Mouse (Mus musculus) MEL (cell line): Measurements from ENCODE around the gene Col7a1.

ENCODE experiments used
- CHD1 ChIP-seq: IDR thresholded peaks from 2 replicates; pipeline ENCODE4 v1.6.1; 2012; ENCODE audit warnings: low read depth, mild to moderate bottlenecking, inconsistent platforms, low read length, improper control_type of control experiment
- CTCF ChIP-seq, 3 experiments: IDR thresholded peaks in 2 of 3; conservative IDR thresholded peaks in 1 of 3; 2 replicates each; pipeline ENCODE4 v1.5.1; 2011 to 2012; ENCODE audit warnings: low read length in 3 of 3, low read depth in 2 of 3, mild to moderate bottlenecking in 2 of 3, improper control_type of control experiment in 1 of 3, inconsistent platforms in 1 of 3, mixed read lengths in 1 of 3, moderate library complexity in 1 of 3; ENCODE audit not compliant: control insufficient read depth in 1 of 3, insufficient read depth in 1 of 3, poor library complexity in 1 of 3, severe bottlenecking in 1 of 3
- EP300 ChIP-seq, 2 experiments: IDR thresholded peaks; 2 replicates each; pipeline ENCODE4 v1.6.1; 2011; ENCODE audit warnings: improper control_type of control experiment in 2 of 2, low read length in 2 of 2, low read depth in 1 of 2, mild to moderate bottlenecking in 1 of 2
- JUND ChIP-seq: IDR thresholded peaks from 2 replicates; pipeline ENCODE4 v1.6.1; 2011; ENCODE audit warnings: low read depth, mild to moderate bottlenecking, improper control_type of control experiment, low read length
- MEF2A ChIP-seq: IDR thresholded peaks from 2 replicates; pipeline ENCODE4 v1.6.1; 2014; ENCODE audit warnings: low read depth, mild to moderate bottlenecking, inconsistent platforms, low read length, improper control_type of control experiment; ENCODE audit not compliant: poor library complexity, insufficient replicate concordance, severe bottlenecking; ENCODE audit errors: extremely low read depth
- POLR2A ChIP-seq, 2 experiments: IDR thresholded peaks; 2 replicates each; pipeline ENCODE4 v1.6.1; 2011 to 2012; ENCODE audit warnings: low read length in 2 of 2, mild to moderate bottlenecking in 2 of 2, control low read depth in 1 of 2, improper control_type of control experiment in 1 of 2, low read depth in 1 of 2, moderate library complexity in 1 of 2; ENCODE audit not compliant: control insufficient read depth in 1 of 2, insufficient read depth in 1 of 2, poor library complexity in 1 of 2
- ZMIZ1 ChIP-seq: IDR thresholded peaks from 2 replicates; pipeline ENCODE4 v1.6.1; 2012; ENCODE audit warnings: low read depth, mild to moderate bottlenecking, inconsistent platforms, low read length, improper control_type of control experiment, moderate library complexity

DNA sequence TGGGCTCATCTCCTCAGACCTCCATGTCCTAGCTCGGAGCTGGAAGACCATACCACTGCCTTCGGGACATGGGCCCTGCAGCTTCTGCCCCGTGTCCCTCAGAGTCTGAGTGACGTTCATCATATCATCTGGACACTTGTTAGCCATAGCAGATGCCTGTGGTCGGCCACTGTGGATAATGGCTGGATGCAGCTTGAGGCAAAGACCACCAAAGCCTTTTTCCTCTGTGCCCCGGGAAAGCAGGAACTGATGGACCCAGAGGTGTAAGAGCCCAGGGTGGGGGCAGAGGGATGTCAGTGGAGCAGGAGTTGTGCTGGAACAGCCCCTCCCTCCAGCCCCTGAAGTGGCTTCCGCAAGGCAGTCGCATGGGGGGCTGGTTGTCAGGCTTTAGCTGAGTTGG, 78.3 kb downstream of the Col7a1 start:
- TF ChIP-seq MEF2A, result no peak
- no peak for TF ChIP-seq EP300 (IDR thresholded peaks at IDR 0.05; ENCODE audit: low read depth in 1 of 2, low read length in 2 of 2)
- no peak for TF ChIP-seq JUND
- no peak for TF ChIP-seq CHD1
- no peak for TF ChIP-seq ZMIZ1
- no peak for TF ChIP-seq CTCF (IDR thresholded peaks at IDR 0.05 in 2 of 3, conservative IDR thresholded peaks at IDR 0.05 in 1 of 3; ENCODE audit: control insufficient read depth in 1 of 3, insufficient read depth in 1 of 3, low read depth in 2 of 3, low read length in 3 of 3, poor library complexity in 1 of 3, severe bottlenecking in 1 of 3)
- no peak for TF ChIP-seq POLR2A (IDR thresholded peaks at IDR 0.05; ENCODE audit: control insufficient read depth in 1 of 2, insufficient read depth in 1 of 2, low read depth in 1 of 2, low read length in 2 of 2, poor library complexity in 1 of 2)
